Mouse (Mus musculus): ENCODE measurements around the gene Mast4.

GRCm38 (mm10) chr13:103128729-103129128, 205.6 kb downstream of the Mast4 start:
- no peak for TF ChIP-seq CTCF (IDR thresholded peaks at IDR 0.05; ENCODE audit: low read depth, low read length)
- no peak for TF ChIP-seq POLR2A (IDR thresholded peaks at IDR 0.05; ENCODE audit: extremely low read depth, insufficient read depth, low read length)
